Mouse (Mus musculus) olfactory bulb, adult 2 months (tissue): Measurements from ENCODE around the gene Dlx6.

Source experiments
- CTCF ChIP-seq: fragments of 200-500 bp; IDR thresholded peaks from 2 replicates; pipeline ENCODE4 v1.5.1; 2012; ENCODE audit warnings: low read depth, mild to moderate bottlenecking, low read length, moderate library complexity; ENCODE audit not compliant: insufficient read depth
- POLR2A ChIP-seq: fragments of 200-500 bp; IDR thresholded peaks from 2 replicates; pipeline ENCODE4 v1.6.1; 2012; ENCODE audit warnings: mild to moderate bottlenecking, low read depth, low read length, moderate library complexity; ENCODE audit not compliant: insufficient read depth

DNA sequence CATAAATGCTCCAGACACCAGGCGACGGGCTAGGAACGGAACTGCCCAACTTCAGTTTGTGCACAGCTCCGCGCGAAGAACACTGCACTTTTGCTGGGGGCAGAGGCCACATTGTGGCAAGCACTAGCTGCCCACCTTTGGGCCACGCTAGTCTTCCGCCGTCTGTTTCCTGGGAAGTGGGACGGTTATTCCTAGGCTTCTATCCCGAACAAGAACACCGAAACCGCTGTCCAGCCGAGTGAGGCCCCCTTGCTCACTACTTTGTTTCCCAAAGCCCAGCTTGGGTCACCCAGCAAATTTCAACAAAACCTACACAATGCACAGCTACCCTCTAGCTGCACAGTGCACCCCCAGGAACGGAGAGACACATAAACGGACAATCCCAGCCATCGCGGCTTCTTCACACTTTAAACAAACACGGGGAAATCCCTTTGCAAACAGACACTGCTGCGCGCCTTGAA, 3.2 kb upstream of the Dlx6 start:
- no peak for TF ChIP-seq POLR2A
- TF ChIP-seq CTCF: no peak
